In genomic region chr6:84181452-84181851, GRCm38 (mm10) we compare ENCODE assay signal across 9 mouse cellular contexts.
DNase-seq lines count a peak whose midpoint lies in the region; ATAC-seq lines count a peak whose summit lies in the region.
"Had no signal": no experiment of that assay in that cellular context is flagged by ENCODE, and none has a peak within 500 bp of the region (broad histone marks: within the 10 kb centered on the region; RNA-seq: fewer than 3 reads in every experiment).

No protein-coding gene starts in this region.

- H3K36me3 ChIP-seq in kidney, embryonic 15.5 days = no peaks in the 10 kb centered on the region
- no peaks in the 10 kb centered on the region for H3K36me3 ChIP-seq in heart, embryonic 11.5 days (ENCODE audit: control insufficient read depth, insufficient read depth, low read length)
- H3K36me3 ChIP-seq in limb, embryonic 15.5 days = no peaks in the 10 kb centered on the region
- H3K36me3 ChIP-seq in hindbrain, embryonic 14.5 days (replicated peaks; ENCODE audit: control insufficient read depth, insufficient read depth) = no peaks in the 10 kb centered on the region

- no peak overlapping the region for H3K4me3 ChIP-seq in kidney, embryonic 15.5 days (replicated peaks)
- H3K4me3 ChIP-seq in heart, embryonic 11.5 days (ENCODE audit: low read depth, low read length) = no peak overlapping the region
- H3K4me3 ChIP-seq in limb, embryonic 15.5 days = no peak overlapping the region
- H3K4me3 ChIP-seq in hindbrain, embryonic 14.5 days (replicated peaks; ENCODE audit: low read length) = no peak overlapping the region
- H3K4me3 ChIP-seq: left cerebral cortex, adult 2 months had no signal

- H3K4me1 ChIP-seq in kidney, embryonic 15.5 days = no peaks in the 10 kb centered on the region
- H3K4me1 ChIP-seq in heart, embryonic 11.5 days (ENCODE audit: control insufficient read depth, insufficient read depth, low read length) = peaks cover 8% of the 10 kb centered on the region
- peaks cover 8% of the 10 kb centered on the region for H3K4me1 ChIP-seq in limb, embryonic 15.5 days
- H3K4me1 ChIP-seq in hindbrain, embryonic 14.5 days (replicated peaks; ENCODE audit: control insufficient read depth, insufficient read depth, low read length) = no peaks in the 10 kb centered on the region

- no peak overlapping the region for H3K27ac ChIP-seq in kidney, embryonic 15.5 days
- H3K27ac ChIP-seq in heart, embryonic 11.5 days (ENCODE audit: low read depth, low read length) = peak overlapping the region; percentile 42; the same call in 1 of the 2 replicates
- H3K27ac ChIP-seq in limb, embryonic 15.5 days = 0 out of 2 replicates have a peak overlapping the region, but pooled peaks have one; percentile 11
- no peak overlapping the region for H3K27ac ChIP-seq in hindbrain, embryonic 14.5 days
- H3K27ac ChIP-seq: left cerebral cortex, adult 2 months had no signal

- H3K9ac ChIP-seq in kidney, embryonic 15.5 days = no peak overlapping the region
- no peak overlapping the region for H3K9ac ChIP-seq in heart, embryonic 11.5 days (ENCODE audit: low read depth, low read length)
- no peak overlapping the region for H3K9ac ChIP-seq in limb, embryonic 15.5 days
- H3K9ac ChIP-seq in hindbrain, embryonic 14.5 days = no peak overlapping the region

- no peaks in the 10 kb centered on the region for H3K27me3 ChIP-seq in kidney, embryonic 15.5 days
- no peaks in the 10 kb centered on the region for H3K27me3 ChIP-seq in heart, embryonic 11.5 days (ENCODE audit: control insufficient read depth, insufficient read depth, low read length)
- no peaks in the 10 kb centered on the region for H3K27me3 ChIP-seq in limb, embryonic 15.5 days
- no peaks in the 10 kb centered on the region for H3K27me3 ChIP-seq in hindbrain, embryonic 14.5 days (ENCODE audit: control insufficient read depth, insufficient read depth, low read length)

- 61% methylated on average over 4 of the region's 4 CpGs for WGBS in kidney, embryonic 15.5 days
- 34% methylated on average over 4 of the region's 4 CpGs for whole genome bisulfite sequencing in heart, embryonic 11.5 days (ENCODE audit: insufficient replicate concordance)
- WGBS in limb, embryonic 15.5 days = 38% methylated on average over 4 of the region's 4 CpGs
- WGBS in hindbrain, embryonic 14.5 days = 45% methylated on average over 4 of the region's 4 CpGs

- DNase-seq in kidney, adult 18-20 months = peak; percentile 71
- peak; percentile 14 for DNase-seq in yolk sac, embryonic 10.5 days (ENCODE audit: low spot score)
- DNase-seq in MN1 (ENCODE audit: low spot score) = no peak
- DNase-seq in hindbrain, embryonic 14.5 days (ENCODE audit: low spot score) = no peak

- no peak overlapping the region for H3K4me2 ChIP-seq in kidney, embryonic 15.5 days
- no peak overlapping the region for H3K4me2 ChIP-seq in heart, embryonic 11.5 days
- no peak overlapping the region for H3K4me2 ChIP-seq in limb, embryonic 15.5 days
- no peak overlapping the region for H3K4me2 ChIP-seq in hindbrain, embryonic 14.5 days (replicated peaks)

- no peak for ATAC-seq in kidney, embryonic 15.5 days (replicated peaks; ENCODE audit: low FRiP score)
- no peak for ATAC-seq in heart, embryonic 11.5 days (replicated peaks; ENCODE audit: insufficient number of reproducible peaks, low FRiP score, low TSS enrichment)
- no peak for ATAC-seq in limb, embryonic 15.5 days (ENCODE audit: insufficient number of reproducible peaks, low FRiP score, low TSS enrichment, low read depth)
- no peak for ATAC-seq in megakaryocyte-erythroid progenitor cell, adult 5-6 weeks (replicated peaks; ENCODE audit: low FRiP score, low TSS enrichment, poor library complexity, severe bottlenecking)
- no peak for ATAC-seq in hindbrain, embryonic 14.5 days (ENCODE audit: low FRiP score)

- no peaks in the 10 kb centered on the region for H3K9me3 ChIP-seq in kidney, embryonic 15.5 days (replicated peaks)
- H3K9me3 ChIP-seq in heart, embryonic 11.5 days (replicated peaks; ENCODE audit: control insufficient read depth, low read length) = no peaks in the 10 kb centered on the region
- no peaks in the 10 kb centered on the region for H3K9me3 ChIP-seq in limb, embryonic 15.5 days
- no peaks in the 10 kb centered on the region for H3K9me3 ChIP-seq in hindbrain, embryonic 14.5 days (ENCODE audit: control insufficient read depth, low read length)

Comparison
In these comparisons a context has a peak if more than half of its experiments do, and no peak if none do; other contexts are left out.
1. DNase-seq: peak in kidney, adult 18-20 months (single experiment) and yolk sac, embryonic 10.5 days (single experiment); none in MN1 (single experiment) and hindbrain, embryonic 14.5 days (single experiment).
2. H3K27ac ChIP-seq: peak in heart, embryonic 11.5 days (single experiment) and limb, embryonic 15.5 days (single experiment); none in kidney, embryonic 15.5 days (single experiment) and hindbrain, embryonic 14.5 days (single experiment).